Mouse (Mus musculus): ENCODE measurements around the gene BC005624. TPM values are rescaled to one million over a fixed set of nuclear protein-coding genes. Genes with fewer than 3 reads are reported as not detected.

The BC005624 gene
- total and polyA plus RNA-seq, 3 experiments, result 39.6 to 63.0 TPM; not detected in 1

- Histone ChIP-seq H3K9me3 (replicated peaks; ENCODE audit: insufficient read depth, low read length) (no peaks in the 10 kb centered on the region), H3K4me3 (ENCODE audit: control insufficient read depth in 1 of 2, insufficient read depth in 1 of 2, low read depth in 2 of 2, low read length in 2 of 2) (peak overlapping the region; percentile 56 to 62), H3K36me3 (ENCODE audit: control insufficient read depth in 1 of 2, insufficient read depth in 2 of 2, low read length in 2 of 2) (no peaks in the 10 kb centered on the region), H3K4me1 (ENCODE audit: control insufficient read depth in 1 of 2, insufficient read depth in 2 of 2, low read length in 2 of 2) (peaks cover 0 to 12% of the 10 kb centered on the region in 2 experiments; a peak in 3 of 4 replicates), H3K27ac (ENCODE audit: control insufficient read depth, low read depth, low read length) (peak overlapping the region; percentile 68), H3K27me3 (ENCODE audit: control insufficient read depth in 1 of 2, insufficient read depth in 2 of 2, low read length in 2 of 2) (no peaks in the 10 kb centered on the region; a peak in 1 of 4 replicates), H3K9ac (ENCODE audit: control insufficient read depth, low read depth, low read length, poor library complexity, severe bottlenecking) (peak overlapping the region; percentile 74), H3K79me2 (ENCODE audit: control insufficient read depth, insufficient read depth, low read length, poor library complexity) (no peaks in the 10 kb centered on the region; the same call in 1 of the 2 replicates)
- peak; percentile 98 for DNase-seq (ENCODE audit: low read depth, low spot score)
- TF ChIP-seq MYB (IDR thresholded peaks at IDR 0.05; ENCODE audit: low read depth, low read length) (no peak), MXI1 (IDR thresholded peaks at IDR 0.05; ENCODE audit: low read depth, low read length) (0 out of 2 replicates have a peak, but pooled peaks have one; percentile 54), TAL1 (IDR thresholded peaks at IDR 0.05; ENCODE audit: low read length) (no peak), ZKSCAN1 (IDR thresholded peaks at IDR 0.05; ENCODE audit: low read depth, low read length) (no peak), POLR2AphosphoS2 (IDR thresholded peaks at IDR 0.05; ENCODE audit: low read length) (peak; percentile 51; the same call in 1 of the 2 replicates), CHD1 (IDR thresholded peaks at IDR 0.05; ENCODE audit: low read depth, low read length) (no peak), ZC3H11A (IDR thresholded peaks at IDR 0.05; ENCODE audit: low read depth, low read length) (no peak), SMC3 (IDR thresholded peaks at IDR 0.05; ENCODE audit: low read depth, low read length) (no peak), USF1 (IDR thresholded peaks at IDR 0.05; ENCODE audit: low read depth, low read length) (no peak), ELF1 (IDR thresholded peaks at IDR 0.05; ENCODE audit: low read depth, low read length) (peak; percentile 65), UBTF (IDR thresholded peaks at IDR 0.05; ENCODE audit: borderline replicate concordance, insufficient read depth, low read depth, low read length) (no peak), RCOR1 (IDR thresholded peaks at IDR 0.05; ENCODE audit: low read depth, low read length) (no peak), BHLHE40 (IDR thresholded peaks at IDR 0.05; ENCODE audit: borderline replicate concordance, low read depth, low read length) (no peak), GABPA (IDR thresholded peaks at IDR 0.05; ENCODE audit: low read depth, low read length) (no peak), TCF12 (IDR thresholded peaks at IDR 0.05; ENCODE audit: low read depth, low read length) (no peak), POLR2AphosphoS5 (IDR thresholded peaks at IDR 0.05; ENCODE audit: borderline replicate concordance, low read depth, low read length) (no peak), RAD21 (IDR thresholded peaks at IDR 0.05; ENCODE audit: low read depth, low read length) (no peak), JUND (IDR thresholded peaks at IDR 0.05; ENCODE audit: low read depth, low read length) (no peak), CHD2 (IDR thresholded peaks at IDR 0.05; ENCODE audit: low read length) (no peak), MAFK (IDR thresholded peaks at IDR 0.05; ENCODE audit: borderline replicate concordance, low read depth, low read length) (no peak), CTCF (IDR thresholded peaks at IDR 0.05 in 2 of 3, conservative IDR thresholded peaks at IDR 0.05 in 1 of 3; ENCODE audit: control insufficient read depth in 1 of 3, insufficient read depth in 1 of 3, low read depth in 2 of 3, low read length in 3 of 3, poor library complexity in 1 of 3, severe bottlenecking in 1 of 3) (no peak), MAX (IDR thresholded peaks at IDR 0.05; ENCODE audit: low read length) (peak; percentile 57; the same call in 1 of the 2 replicates), ETS1 (IDR thresholded peaks at IDR 0.05; ENCODE audit: low read depth, low read length) (peak; percentile 30; the same call in 1 of the 2 replicates), ZNF384 (IDR thresholded peaks at IDR 0.05; ENCODE audit: low read depth, low read length) (no peak), USF2 (IDR thresholded peaks at IDR 0.05; ENCODE audit: borderline replicate concordance in 1 of 2, insufficient read depth in 1 of 2, low read depth in 1 of 2, low read length in 2 of 2) (no peak), MAZ (IDR thresholded peaks at IDR 0.05; ENCODE audit: low read depth, low read length) (no peak), MYC (IDR thresholded peaks at IDR 0.05; ENCODE audit: low read depth, low read length) (peak; percentile 78), MEF2A (IDR thresholded peaks at IDR 0.05; ENCODE audit: extremely low read depth, insufficient replicate concordance, low read depth, low read length, poor library complexity, severe bottlenecking) (no peak), POLR2A (IDR thresholded peaks at IDR 0.05; ENCODE audit: control insufficient read depth in 1 of 2, insufficient read depth in 1 of 2, low read depth in 1 of 2, low read length in 2 of 2, poor library complexity in 1 of 2) (peak; percentile 38 to 86; a peak in 3 of 4 replicates), NELFE (IDR thresholded peaks at IDR 0.05; ENCODE audit: low read depth, low read length) (peak; percentile 83), HCFC1 (IDR thresholded peaks at IDR 0.05; ENCODE audit: low read depth, low read length) (no peak; the same call in 1 of the 2 replicates), EP300 (IDR thresholded peaks at IDR 0.05; ENCODE audit: low read depth in 1 of 2, low read length in 2 of 2) (no peak; a peak in 1 of 4 replicates), GATA1 (IDR thresholded peaks at IDR 0.05; ENCODE audit: low read depth, low read length) (peak; percentile 25; the same call in 1 of the 2 replicates), E2F4 (IDR thresholded peaks at IDR 0.05; ENCODE audit: borderline replicate concordance, low read depth, low read length) (no peak), SIN3A (IDR thresholded peaks at IDR 0.05; ENCODE audit: low read length) (peak; percentile 70; the same call in 1 of the 2 replicates), ZMIZ1 (IDR thresholded peaks at IDR 0.05; ENCODE audit: low read depth, low read length) (no peak), KAT2A (conservative IDR thresholded peaks at IDR 0.05; ENCODE audit: low read depth, low read length) (no peak)
Measured at GRCm38 (mm10) chr2:30928893-30929482, 53.0 kb downstream of the BC005624 start.

All from MEL (cell line).